Mouse (Mus musculus): Measurements from ENCODE around the gene Pax7.

Pax7 gene

GRCm38 (mm10) chr4:139833036-139833634, at the start of gene Pax7:
Pax7 (minus strand) TSS chr4:139833528.
- in situ Hi-C loops (cut with MboI; ENCODE audit: low pct_unique_long_range_greater_than_20kb in 1 of 2, low sequenced_read_pairs in 2 of 2, unreplicated experiment in 1 of 2): no loop called here

DNA sequence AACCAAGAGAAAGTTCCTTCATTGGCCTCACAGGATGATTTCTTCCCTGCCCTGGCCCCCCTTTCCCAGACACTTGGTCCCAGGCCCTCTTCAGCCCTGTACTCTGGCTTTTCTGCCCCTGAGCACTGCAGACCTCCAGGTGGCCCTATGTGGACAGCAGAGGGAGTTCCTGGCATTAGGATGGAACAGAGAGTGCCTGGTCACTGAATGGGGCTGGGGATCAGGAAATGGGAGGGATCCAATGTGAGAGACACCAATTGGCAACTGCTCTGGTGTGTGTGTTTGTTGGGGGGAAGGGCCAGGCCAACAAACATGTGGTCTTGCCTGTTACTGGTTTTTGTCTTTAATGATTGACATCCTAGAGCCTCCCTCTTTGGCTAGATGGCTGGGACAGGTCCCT, 48.5 kb upstream of the Pax7 start:
- in situ Hi-C loops (cut with MboI; ENCODE audit: low pct_unique_long_range_greater_than_20kb in 1 of 2, low sequenced_read_pairs in 2 of 2, unreplicated experiment in 1 of 2): loop anchor here in 1 of 2 experiments (10.0 to 25.0 kb wide), 2 partner anchors 143 to 581 kb away; no protein-coding TSS in a partner anchor

DNA sequence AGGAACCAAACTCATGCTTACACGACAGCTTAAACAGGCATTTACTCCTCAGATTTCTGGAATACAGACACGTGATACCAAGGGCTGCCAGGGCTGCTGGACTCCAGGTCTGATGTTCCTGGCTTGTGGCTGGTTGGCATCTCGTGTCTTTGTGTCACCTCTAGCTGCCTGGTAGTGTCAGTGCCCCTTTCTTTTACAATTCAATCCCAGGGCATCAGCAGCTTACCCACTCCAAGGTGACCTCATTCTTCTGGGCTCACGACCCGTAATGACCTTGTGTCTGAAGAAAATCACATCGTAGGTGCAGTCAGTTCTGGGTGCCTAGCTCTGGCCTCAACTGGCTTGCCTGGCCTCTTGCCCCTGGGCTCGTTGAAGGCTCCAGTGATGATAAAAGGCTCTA, 46.0 kb upstream of the Pax7 start:
- in situ Hi-C loops (cut with MboI; ENCODE audit: low pct_unique_long_range_greater_than_20kb in 1 of 2, low sequenced_read_pairs in 2 of 2, unreplicated experiment in 1 of 2): loop anchor here in 1 of 2 experiments (25.0 kb wide), 1 partner anchor 583 kb away; no protein-coding TSS in a partner anchor

GRCm38 (mm10) chr4:139878443-139878842, 45.1 kb upstream of the Pax7 start:
- in situ Hi-C loops (cut with MboI; ENCODE audit: low pct_unique_long_range_greater_than_20kb in 1 of 2, low sequenced_read_pairs in 2 of 2, unreplicated experiment in 1 of 2): loop anchor here in 1 of 2 experiments (25.0 kb wide), 1 partner anchor 584 kb away; no protein-coding TSS in a partner anchor

GRCm38 (mm10) chr4:139877269-139877668, 43.9 kb upstream of the Pax7 start:
- in situ Hi-C loops (cut with MboI; ENCODE audit: low pct_unique_long_range_greater_than_20kb in 1 of 2, low sequenced_read_pairs in 2 of 2, unreplicated experiment in 1 of 2): loop anchor here in 1 of 2 experiments (25.0 kb wide), 1 partner anchor 585 kb away; no protein-coding TSS in a partner anchor

DNA sequence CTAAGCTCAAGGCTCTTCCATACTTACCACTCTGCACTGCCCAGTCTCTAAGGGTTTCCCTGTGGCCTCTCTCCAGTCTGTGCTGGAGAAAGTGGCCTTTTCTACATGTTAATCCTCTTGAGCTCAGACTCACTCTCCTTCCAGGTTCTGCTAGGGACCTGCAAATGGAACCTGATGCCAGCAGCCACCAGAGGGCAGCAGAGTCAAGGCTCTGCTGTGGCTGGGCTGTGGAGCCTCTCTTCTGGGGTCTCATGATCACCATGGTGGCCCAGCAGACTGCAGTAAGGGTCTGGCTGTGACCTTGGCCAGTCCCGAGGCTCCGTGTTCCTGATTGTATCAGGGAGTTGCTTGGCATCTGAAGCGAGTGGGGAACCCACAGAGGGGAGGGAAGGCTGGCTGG, 39.3 kb upstream of the Pax7 start:
- in situ Hi-C loops (cut with MboI; ENCODE audit: low pct_unique_long_range_greater_than_20kb in 1 of 2, low sequenced_read_pairs in 2 of 2, unreplicated experiment in 1 of 2): loop anchor here in 1 of 2 experiments (25.0 kb wide), 1 partner anchor 360 kb away; no protein-coding TSS in a partner anchor

- in situ Hi-C loops (cut with MboI; ENCODE audit: low pct_unique_long_range_greater_than_20kb in 1 of 2, low sequenced_read_pairs in 2 of 2, unreplicated experiment in 1 of 2): loop anchor here in 1 of 2 experiments (25.0 kb wide), 1 partner anchor 359 kb away; no protein-coding TSS in a partner anchor
Measured at GRCm38 (mm10) chr4:139871699-139872098, 38.4 kb upstream of the Pax7 start.

DNA sequence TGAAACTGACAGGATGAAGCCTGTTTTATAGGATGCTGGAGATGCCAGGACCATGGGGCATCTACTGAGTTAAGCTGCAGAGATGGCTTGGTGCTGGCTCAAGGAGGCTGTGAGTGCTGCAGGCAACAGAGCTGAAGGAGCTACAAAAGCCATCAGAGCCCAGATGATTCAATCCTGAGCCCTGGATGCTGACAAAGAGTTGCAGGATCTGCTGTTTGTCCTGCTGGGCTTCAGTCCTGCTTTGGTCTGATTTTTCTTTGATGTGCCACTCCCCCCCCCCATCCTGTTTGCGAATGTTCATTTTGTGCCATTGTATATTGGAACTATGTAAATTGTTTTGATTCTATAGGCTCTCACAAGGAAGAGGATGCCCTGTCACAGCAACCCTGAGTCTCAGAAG, 29.9 kb upstream of the Pax7 start:
- in situ Hi-C loops (cut with MboI; ENCODE audit: low pct_unique_long_range_greater_than_20kb in 1 of 2, low sequenced_read_pairs in 2 of 2, unreplicated experiment in 1 of 2): loop anchor here (10.0 to 25.0 kb wide), 2 partner anchors 168 to 351 kb away; no protein-coding TSS in a partner anchor

DNA sequence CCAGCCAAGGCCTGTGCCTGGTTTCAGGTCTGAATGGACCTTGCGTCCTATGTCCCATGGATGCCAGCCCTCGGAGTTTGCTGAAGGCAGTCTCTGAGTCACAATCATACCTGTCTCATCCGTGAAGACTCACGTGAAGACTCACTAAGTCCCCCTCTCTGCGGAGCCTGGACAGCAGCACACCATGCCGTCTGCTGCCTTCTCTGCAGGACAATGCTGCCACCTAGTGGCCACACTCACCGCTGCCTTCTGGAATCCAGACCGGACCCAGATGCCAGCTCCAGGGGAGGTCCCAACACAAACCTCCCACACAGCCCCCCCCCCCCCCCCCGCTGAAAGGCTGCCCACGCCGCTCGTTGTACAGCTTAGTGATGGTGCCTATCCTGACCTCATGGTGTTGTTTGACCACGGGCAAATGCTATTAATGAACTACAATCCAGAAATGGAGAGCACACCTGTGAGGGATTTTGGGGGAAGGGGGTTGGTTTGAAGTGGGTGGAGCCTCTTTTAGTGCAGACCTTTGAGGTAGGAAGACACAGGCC, 25.4 kb upstream of the Pax7 start:
- in situ Hi-C loops (cut with MboI; ENCODE audit: low pct_unique_long_range_greater_than_20kb in 1 of 2, low sequenced_read_pairs in 2 of 2, unreplicated experiment in 1 of 2): loop anchor here in 1 of 2 experiments (5.0 to 25.0 kb wide), 2 partner anchors 151 to 346 kb away; no protein-coding TSS in a partner anchor

GRCm38 (mm10) chr4:139852219-139853035, 19.1 kb upstream of the Pax7 start:
- in situ Hi-C loops (cut with MboI; ENCODE audit: low pct_unique_long_range_greater_than_20kb in 1 of 2, low sequenced_read_pairs in 2 of 2, unreplicated experiment in 1 of 2): loop anchor here in 1 of 2 experiments (25.0 kb wide), 1 partner anchor 340 kb away; no protein-coding TSS in a partner anchor

- in situ Hi-C loops (cut with MboI; ENCODE audit: low pct_unique_long_range_greater_than_20kb in 1 of 2, low sequenced_read_pairs in 2 of 2, unreplicated experiment in 1 of 2): loop anchor here in 1 of 2 experiments (25.0 kb wide), 1 partner anchor 339 kb away; no protein-coding TSS in a partner anchor
Measured at GRCm38 (mm10) chr4:139851387-139851786, 18.1 kb upstream of the Pax7 start.

DNA sequence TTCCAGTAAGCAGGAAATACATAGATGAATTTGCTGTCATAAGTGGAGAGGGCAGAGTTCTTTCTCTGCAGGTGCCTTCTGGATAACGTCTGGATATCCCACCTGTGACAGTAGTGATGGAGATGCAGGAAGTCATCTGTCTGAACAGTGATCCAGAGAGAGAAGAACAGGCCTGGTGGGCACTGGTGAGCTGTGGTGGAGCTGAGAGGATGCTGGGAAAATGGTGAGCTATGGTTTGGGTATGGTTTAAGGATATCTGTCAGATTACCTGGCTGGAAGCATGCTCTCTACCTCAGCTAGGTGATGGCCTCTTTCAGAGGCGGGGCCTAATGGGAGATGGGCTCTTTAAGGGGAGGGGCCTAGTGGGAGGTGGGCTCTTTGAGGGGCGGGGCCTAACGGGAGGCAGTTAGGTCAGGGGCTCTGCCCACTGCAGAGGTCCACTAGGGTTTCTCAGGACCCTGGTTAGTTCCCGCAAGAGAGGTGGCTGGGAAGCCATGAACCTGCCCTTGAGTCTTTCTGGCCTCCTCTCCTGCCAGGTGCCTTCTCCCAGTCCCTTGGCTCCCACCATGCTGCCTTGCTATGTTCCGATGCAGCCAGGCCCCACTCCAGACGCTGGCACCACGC, 17.3 kb upstream of the Pax7 start:
- in situ Hi-C loops (cut with MboI; ENCODE audit: low pct_unique_long_range_greater_than_20kb in 1 of 2, low sequenced_read_pairs in 2 of 2, unreplicated experiment in 1 of 2): loop anchor here in 1 of 2 experiments (25.0 kb wide), 1 partner anchor 338 kb away; no protein-coding TSS in a partner anchor

- in situ Hi-C loops (cut with MboI; ENCODE audit: low pct_unique_long_range_greater_than_20kb in 1 of 2, low sequenced_read_pairs in 2 of 2, unreplicated experiment in 1 of 2): no loop called here
Measured at GRCm38 (mm10) chr4:139843456-139843855, 10.1 kb upstream of the Pax7 start.

DNA sequence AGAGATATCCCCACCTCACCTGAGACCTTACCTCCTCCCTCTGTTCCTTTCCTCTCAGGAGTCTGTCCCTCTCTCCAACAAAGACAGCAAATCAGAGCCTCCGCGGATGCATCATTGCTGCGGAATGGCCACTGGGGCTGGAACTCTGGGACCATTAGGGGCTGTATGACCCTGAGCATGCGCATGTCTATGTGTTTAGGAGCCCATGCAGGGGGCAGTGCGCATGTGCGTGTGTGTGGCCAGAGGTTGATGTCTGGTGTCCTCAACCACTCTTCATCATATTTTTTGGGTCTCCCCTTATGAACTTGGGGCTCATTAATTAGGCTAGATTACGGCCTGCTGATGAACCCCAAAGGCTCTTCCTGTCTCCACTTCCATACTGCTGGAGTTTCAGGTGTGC, 9.6 kb upstream of the Pax7 start:
- in situ Hi-C loops (cut with MboI; ENCODE audit: low pct_unique_long_range_greater_than_20kb in 1 of 2, low sequenced_read_pairs in 2 of 2, unreplicated experiment in 1 of 2): no loop called here

DNA sequence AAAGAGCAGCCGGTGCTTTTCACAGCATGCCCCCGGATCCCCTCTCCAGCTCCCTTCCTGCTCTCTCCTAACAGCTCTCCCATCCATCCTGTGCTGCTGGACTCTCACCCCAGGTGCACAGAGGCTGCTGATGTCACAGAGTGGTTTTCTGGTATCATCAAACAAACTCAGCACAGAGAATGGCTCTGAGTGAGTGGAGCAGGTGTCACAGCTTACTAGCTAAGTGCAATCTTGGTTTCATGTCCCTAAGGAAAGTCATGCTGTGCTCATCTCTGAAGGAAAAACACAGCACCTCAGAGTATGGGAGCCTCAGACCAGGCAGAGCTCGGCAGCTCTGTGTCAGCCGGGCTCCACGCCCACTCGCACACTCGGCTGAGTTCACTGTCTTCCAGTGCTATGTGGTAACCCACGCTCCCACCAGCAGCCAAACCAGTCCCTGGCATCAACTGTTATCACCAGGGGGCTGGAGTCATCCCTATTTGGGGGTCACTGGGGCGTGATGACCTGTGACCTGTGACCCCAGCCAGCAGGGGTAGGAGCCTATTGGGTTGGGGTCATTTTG, 7.7 kb upstream of the Pax7 start:
- in situ Hi-C loops (cut with MboI; ENCODE audit: low pct_unique_long_range_greater_than_20kb in 1 of 2, low sequenced_read_pairs in 2 of 2, unreplicated experiment in 1 of 2): no loop called here

GRCm38 (mm10) chr4:139840442-139840841, 7.1 kb upstream of the Pax7 start:
- in situ Hi-C loops (cut with MboI; ENCODE audit: low pct_unique_long_range_greater_than_20kb in 1 of 2, low sequenced_read_pairs in 2 of 2, unreplicated experiment in 1 of 2): no loop called here

DNA sequence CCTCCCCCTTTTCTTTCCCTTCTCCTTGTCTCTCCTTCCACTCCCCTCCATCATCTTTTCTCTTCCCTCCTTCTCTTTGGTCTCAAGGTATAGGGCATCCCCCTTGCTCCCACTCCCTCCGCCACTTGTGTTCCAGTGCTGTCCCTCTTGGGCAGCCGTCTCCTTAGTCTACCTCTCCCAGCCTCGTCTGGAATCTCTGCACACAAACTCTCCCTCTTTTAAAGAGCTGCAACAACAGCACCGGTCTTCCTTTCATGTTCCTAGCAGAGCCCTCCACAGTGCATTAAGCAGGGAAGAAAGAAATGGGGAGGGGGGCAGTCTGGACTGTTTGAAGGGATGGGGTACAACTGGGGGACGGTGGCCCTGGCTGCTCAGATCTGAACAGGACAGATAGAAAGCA, 3.4 kb upstream of the Pax7 start:
- in situ Hi-C loops (cut with MboI; ENCODE audit: low pct_unique_long_range_greater_than_20kb in 1 of 2, low sequenced_read_pairs in 2 of 2, unreplicated experiment in 1 of 2): no loop called here

- in situ Hi-C loops (cut with MboI; ENCODE audit: low pct_unique_long_range_greater_than_20kb in 1 of 2, low sequenced_read_pairs in 2 of 2, unreplicated experiment in 1 of 2): no loop called here
Measured at GRCm38 (mm10) chr4:139836196-139836595, 2.9 kb upstream of the Pax7 start.

Measured in mouse embryonic stem cell (cell line).